Mouse (Mus musculus) lung, postnatal 0 days (tissue): Measurements from ENCODE around the gene Cyp3a57.

Experiments
- CTCF ChIP-seq: IDR thresholded peaks from 2 replicates; pipeline ENCODE4 v1.5.1; 2016; ENCODE audit warnings: antibody characterized with exemption, mild to moderate bottlenecking
- EP300 ChIP-seq: IDR thresholded peaks from 2 replicates; pipeline ENCODE4 v1.6.1; 2016; ENCODE audit warnings: antibody characterized with exemption, mild to moderate bottlenecking, control low read depth

DNA sequence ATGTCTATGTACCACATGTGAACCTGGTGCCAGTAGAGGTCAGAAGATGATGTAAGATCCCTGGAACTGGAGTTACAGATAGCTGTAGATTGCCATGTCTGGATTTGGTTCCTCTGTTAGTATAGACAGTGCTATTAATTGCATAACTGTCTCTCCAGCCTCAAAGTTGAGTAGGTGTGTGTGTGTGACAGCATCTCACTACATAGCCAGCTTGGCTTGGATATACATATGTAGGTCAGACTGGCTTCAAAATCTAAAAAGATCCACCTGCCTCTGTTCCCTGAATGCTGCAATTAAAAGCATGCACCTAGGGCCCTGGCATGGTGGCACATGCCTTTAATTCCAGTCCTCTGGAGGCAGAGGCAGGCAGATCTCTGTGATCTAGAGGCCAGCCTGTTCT lies 4.6 kb downstream of the Cyp3a57 start:
- TF ChIP-seq CTCF (no peak), EP300 (no peak)
